Mouse (Mus musculus): ENCODE results near the gene Synrg. TPM values are rescaled to one million over a fixed set of nuclear protein-coding genes. Genes with fewer than 3 reads are reported as not detected.

The Synrg gene
- total RNA-seq (2022), result 10 to 100 TPM; 69.6 to 80.3 (median 73.9) TPM

GRCm38 (mm10) chr11:83963991-83964921, at the start of gene Synrg:
Synrg (plus strand) TSS chr11:83964428.
- DNase-seq (ENCODE audit: low spot score in 2 of 2), result peak; percentile 73 to 86

GRCm38 (mm10) chr11:83914501-83914900, 49.7 kb upstream of the Synrg start:
- DNase-seq (ENCODE audit: low spot score in 2 of 2), result no peak

GRCm38 (mm10) chr11:83922600-83922999, 41.6 kb upstream of the Synrg start:
- DNase-seq (ENCODE audit: low spot score in 2 of 2), result no peak

GRCm38 (mm10) chr11:83927097-83927496, 37.1 kb upstream of the Synrg start:
- no peak for DNase-seq (ENCODE audit: low spot score in 2 of 2)

GRCm38 (mm10) chr11:83932506-83933106, 31.6 kb upstream of the Synrg start:
- no peak for DNase-seq (ENCODE audit: low spot score in 2 of 2)

GRCm38 (mm10) chr11:83933376-83933775, 30.9 kb upstream of the Synrg start:
- DNase-seq (ENCODE audit: low spot score in 2 of 2), result no peak

GRCm38 (mm10) chr11:83935986-83936665, 28.1 kb upstream of the Synrg start:
- DNase-seq (ENCODE audit: low spot score in 2 of 2), result peak; percentile 47 to 81

- no peak for DNase-seq (ENCODE audit: low spot score in 2 of 2)
Observed at GRCm38 (mm10) chr11:83938556-83938955, 25.7 kb upstream of the Synrg start.

- DNase-seq (ENCODE audit: low spot score in 2 of 2), result peak; percentile 83 to 88
Observed at GRCm38 (mm10) chr11:83941950-83942840, 22.0 kb upstream of the Synrg start, which contains the start of gene Ddx52. Ddx52 (plus strand) TSS chr11:83942062.

- no peak for DNase-seq (ENCODE audit: low spot score in 2 of 2)
Observed at GRCm38 (mm10) chr11:83956822-83957221, 7.4 kb upstream of the Synrg start.

- DNase-seq (ENCODE audit: low spot score in 2 of 2), result no peak
Observed at GRCm38 (mm10) chr11:83961983-83962382, 2.2 kb upstream of the Synrg start.

GRCm38 (mm10) chr11:83967436-83968204, 3.4 kb downstream of the Synrg start:
- no peak for DNase-seq (ENCODE audit: low spot score in 2 of 2)

GRCm38 (mm10) chr11:83968205-83968575, 4.0 kb downstream of the Synrg start:
- no peak for DNase-seq (ENCODE audit: low spot score in 2 of 2)

- no peak for DNase-seq (ENCODE audit: low spot score in 2 of 2)
Observed at GRCm38 (mm10) chr11:83969040-83969439, 4.8 kb downstream of the Synrg start.

GRCm38 (mm10) chr11:83974561-83975346, 10.5 kb downstream of the Synrg start:
- DNase-seq (ENCODE audit: low spot score in 2 of 2), result no peak

GRCm38 (mm10) chr11:83975488-83975887, 11.3 kb downstream of the Synrg start:
- no peak for DNase-seq (ENCODE audit: low spot score in 2 of 2)

- DNase-seq (ENCODE audit: low spot score in 2 of 2), result no peak
Observed at GRCm38 (mm10) chr11:83976236-83976977, 12.2 kb downstream of the Synrg start.

- no peak for DNase-seq (ENCODE audit: low spot score in 2 of 2)
Observed at GRCm38 (mm10) chr11:83977810-83978209, 13.6 kb downstream of the Synrg start.

- no peak for DNase-seq (ENCODE audit: low spot score in 2 of 2)
Observed at GRCm38 (mm10) chr11:83979992-83980391, 15.8 kb downstream of the Synrg start.
